Mouse (Mus musculus) CD8-positive naive resting alpha-beta T cell, adult 2 months (primary cell): ENCODE measurements around the gene Hist1h3b.
"Not testable (repeated sequence)": the region's sequence is repeated elsewhere in the genome, so short reads cannot be mapped to it uniquely, and the experiment has no call there.

Experiments
- DNase-seq, 2 experiments: peaks; one replicate each; pipeline ENCODE4 v3.0.0; 2022; ENCODE audit warnings: low read depth in 2 of 2, low spot score in 2 of 2

The Hist1h3b gene

DNA sequence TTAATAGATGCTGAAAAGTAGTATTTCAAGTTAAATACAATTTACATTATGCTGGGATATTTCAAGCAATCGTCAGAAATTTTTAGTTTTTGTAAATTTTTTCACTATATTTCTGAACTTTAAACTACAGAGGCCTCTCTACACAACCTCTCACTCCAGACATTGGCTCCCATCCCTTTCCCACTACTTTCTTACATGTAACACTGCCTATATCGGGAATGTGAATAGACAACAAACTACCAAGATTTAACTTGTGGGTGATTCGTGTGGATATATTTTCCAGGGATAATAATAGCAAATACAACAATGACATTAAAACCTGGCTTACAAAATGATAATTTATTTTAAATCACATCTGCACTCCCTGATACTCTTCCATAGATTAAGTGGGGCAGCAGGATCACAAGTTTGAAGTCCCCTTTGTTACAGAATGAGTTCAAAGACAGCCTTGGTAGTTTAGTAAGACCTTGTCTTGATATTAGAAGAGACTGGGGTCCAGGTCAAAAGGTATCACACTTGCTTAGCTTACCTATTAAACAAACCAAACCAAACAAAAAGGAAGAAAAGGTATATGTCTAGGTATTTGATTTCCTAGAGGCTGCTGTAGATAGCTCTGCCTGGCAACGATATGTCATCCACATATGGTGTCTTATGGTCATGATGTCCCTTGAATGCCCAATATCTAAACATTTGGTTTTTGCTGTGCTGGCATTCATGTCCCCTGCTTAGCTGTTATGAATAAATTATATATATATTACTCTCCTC is 1.4 kb downstream of the Hist1h3b start:
- no peak for DNase-seq

DNA sequence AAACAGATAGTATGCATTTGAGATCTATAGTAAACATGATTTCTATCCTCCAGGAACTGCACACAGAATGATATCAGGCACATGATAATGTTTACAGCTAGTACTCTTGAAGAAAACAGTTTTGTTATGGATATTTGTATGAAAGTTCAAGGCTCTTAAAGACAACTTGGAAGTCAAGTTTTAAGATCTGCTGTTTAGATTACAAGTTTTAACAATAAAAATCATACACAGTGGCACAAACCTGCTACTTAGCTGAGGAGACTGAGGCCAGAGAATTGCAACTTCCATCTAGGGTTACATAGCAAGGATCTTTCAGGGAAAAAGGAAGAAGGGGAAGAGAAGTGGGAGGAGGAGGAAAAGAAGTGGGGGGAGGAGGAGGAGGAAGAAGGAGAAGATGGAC is 2.9 kb downstream of the Hist1h3b start:
- DNase-seq = no peak

DNA sequence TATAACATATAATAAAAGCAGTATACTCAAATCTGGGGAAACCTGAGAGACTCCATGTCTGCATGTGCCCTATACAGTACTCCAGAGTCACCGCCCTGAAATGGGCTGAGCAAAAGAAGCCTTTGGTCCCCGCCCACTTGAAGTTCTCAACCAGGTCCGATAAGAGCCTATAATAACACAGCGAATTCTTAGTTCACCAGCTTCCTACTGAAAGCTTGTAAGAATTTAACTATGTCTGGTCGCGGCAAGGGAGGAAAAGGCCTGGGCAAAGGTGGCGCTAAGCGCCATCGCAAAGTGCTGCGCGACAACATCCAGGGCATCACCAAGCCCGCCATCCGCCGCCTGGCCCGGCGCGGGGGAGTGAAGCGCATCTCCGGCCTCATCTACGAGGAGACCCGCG is 4.7 kb downstream of the Hist1h3b start, which contains the start of gene Hist1h4b:
Gene Hist1h4b (plus strand): TSS at position 224 of the 400 bp plus-strand sequence.
- DNase-seq = peak; percentile 62 to 73

DNA sequence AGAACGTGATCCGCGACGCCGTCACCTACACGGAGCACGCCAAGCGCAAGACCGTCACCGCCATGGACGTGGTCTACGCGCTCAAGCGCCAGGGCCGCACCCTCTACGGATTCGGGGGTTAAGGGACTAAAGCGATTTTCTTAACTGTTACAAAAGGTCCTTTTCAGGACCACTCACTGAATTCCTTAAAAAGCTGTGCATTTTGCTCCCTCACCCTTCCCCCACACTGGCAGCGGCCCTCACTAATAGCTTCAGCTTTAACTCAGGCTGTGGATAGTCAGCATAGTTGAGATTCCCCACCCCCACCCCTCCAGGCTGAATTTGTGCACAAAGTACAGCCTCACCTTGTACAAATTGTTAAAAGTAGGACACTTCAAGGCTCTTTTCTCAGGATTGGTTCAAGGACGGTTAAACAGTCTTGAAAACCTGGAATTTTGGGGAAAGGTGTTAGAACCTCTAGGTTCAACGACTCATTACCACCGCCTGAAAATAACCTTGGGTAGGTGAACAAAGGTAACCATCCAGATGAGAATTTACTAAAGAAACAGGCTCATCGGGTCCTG is 5.2 kb downstream of the Hist1h3b start:
- DNase-seq = no peak

DNA sequence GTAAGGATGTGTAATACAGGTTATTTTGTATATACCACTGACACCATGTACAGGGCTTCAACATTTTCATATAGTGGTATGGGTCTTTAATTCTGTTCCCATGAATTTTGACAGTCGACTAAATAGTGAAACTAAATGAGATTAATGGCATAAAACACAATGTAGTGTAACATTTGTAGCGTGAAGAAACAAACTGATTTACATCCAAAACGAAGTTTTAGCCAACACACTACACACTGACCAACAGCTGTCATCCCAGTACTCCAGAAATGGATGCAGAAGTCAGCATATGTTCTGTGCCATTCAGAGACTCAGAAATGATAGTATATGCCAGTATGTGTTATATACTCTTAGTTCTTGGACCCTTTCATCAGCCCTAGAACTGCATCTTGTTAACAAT is 5.9 kb downstream of the Hist1h3b start:
- no peak for DNase-seq

DNA sequence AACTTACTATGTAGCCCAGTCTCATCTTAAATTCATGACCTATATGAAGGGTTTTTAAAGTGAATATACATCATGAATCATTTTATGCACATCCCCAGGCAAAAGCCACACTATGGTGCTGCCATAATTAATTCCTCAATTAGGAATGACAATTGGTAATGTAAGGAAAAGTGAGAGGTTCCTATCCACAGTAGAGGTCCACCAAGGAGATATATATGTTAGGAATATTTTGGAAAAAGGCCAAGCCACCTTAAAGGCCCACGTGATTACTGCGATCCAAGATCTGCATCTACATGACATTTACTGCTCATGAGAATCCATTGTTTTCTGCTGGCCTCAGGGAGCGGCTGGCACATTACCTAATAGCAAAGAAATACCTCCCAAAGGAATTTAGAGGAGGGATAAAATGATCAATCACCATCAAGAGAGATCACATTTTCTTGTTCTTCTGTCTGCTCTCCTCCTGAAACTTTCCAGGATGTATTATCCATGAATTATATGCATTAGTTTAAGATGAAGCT is 7.2 kb downstream of the Hist1h3b start:
- DNase-seq = no peak

DNA sequence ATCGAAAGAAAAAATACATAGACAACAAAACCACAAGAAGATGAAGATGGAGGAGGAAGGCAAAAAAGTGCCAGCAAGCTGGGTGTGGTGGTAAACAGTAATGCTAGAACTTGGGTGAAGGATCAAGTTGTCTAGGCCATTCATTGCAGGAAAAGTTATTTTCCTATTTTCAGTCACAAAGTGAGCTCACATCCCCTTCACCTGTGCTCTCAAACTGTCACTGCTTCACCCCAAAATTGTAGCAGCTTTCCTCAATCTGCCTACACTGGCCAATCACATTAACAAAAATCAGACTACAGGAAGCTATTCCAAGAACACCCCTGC is 7.8 kb downstream of the Hist1h3b start:
- no peak for DNase-seq

DNA sequence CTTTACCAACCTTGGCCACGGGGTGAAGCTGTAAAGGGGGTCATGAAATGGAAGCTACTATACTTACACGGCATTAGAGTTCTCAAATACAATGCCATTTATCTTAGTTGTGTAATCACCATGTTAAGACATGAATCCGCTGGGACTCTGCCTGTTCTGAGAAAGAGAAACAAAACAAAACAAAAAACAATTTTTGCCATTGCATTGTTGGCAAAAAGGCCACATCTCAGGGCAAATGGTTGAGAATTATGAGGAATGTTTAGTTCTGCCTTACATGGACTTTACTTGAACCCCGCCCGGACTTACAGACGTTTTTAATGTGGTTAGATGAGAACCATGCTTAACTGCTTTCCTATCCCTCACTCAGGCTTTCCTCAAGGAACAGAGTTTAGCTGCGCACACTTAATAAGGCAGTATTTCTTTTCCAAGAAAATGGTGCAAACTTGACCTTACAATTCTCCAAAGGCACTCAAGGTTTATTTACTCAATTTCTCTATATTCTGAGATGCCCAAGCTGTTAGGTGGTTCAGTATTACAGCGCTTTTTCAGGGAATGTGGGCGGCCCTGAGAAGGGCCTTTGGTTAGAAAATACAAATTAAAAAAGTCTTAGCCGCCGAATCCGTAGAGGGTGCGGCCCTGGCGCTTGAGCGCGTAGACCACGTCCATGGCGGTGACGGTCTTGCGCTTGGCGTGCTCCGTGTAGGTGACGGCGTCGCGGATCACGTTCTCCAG is 8.3 kb downstream of the Hist1h3b start:
- peak in 1 of 2 experiments; percentile 36 for DNase-seq

DNA sequence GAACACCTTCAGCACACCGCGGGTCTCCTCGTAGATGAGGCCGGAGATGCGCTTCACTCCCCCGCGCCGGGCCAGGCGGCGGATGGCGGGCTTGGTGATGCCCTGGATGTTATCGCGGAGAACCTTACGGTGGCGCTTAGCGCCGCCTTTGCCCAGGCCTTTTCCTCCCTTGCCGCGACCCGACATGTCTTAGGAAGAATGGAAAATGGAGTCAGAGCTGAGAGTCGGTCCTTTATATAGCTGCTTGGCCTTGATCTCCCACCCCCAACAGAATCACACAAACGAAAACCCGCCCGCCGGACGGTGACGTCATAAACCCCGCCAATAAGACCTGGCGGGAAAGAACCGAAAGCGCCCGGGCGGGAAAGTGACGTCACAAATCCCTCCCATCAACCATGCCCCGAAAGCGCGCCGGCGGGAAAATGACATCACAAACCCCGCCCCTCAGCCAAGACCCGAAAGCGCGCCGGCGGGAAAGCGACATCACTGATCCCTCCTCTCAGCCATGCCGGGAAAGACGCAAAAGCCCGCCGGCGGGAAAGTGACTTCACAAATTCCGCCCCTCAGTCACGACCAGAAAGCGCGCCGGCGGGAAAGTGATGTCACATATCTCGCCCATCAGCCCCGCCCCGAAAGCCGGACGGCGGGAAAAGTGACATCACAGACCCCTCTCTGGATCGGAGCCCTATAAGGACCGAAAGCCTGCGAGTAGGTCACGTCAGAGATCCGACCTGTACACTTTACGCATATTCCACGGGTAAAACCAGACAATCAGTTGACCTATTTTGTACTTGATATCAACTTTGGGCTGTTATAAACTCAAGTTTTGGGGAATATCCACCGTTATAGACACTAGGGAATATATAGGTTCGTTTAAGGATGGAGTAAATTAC is 9.2 kb downstream of the Hist1h3b start, which contains the start of gene Hist1h4a:
Gene Hist1h4a (minus strand): TSS at position 259 of the 893 bp plus-strand sequence.
- DNase-seq = peak; percentile 97 to 99

DNA sequence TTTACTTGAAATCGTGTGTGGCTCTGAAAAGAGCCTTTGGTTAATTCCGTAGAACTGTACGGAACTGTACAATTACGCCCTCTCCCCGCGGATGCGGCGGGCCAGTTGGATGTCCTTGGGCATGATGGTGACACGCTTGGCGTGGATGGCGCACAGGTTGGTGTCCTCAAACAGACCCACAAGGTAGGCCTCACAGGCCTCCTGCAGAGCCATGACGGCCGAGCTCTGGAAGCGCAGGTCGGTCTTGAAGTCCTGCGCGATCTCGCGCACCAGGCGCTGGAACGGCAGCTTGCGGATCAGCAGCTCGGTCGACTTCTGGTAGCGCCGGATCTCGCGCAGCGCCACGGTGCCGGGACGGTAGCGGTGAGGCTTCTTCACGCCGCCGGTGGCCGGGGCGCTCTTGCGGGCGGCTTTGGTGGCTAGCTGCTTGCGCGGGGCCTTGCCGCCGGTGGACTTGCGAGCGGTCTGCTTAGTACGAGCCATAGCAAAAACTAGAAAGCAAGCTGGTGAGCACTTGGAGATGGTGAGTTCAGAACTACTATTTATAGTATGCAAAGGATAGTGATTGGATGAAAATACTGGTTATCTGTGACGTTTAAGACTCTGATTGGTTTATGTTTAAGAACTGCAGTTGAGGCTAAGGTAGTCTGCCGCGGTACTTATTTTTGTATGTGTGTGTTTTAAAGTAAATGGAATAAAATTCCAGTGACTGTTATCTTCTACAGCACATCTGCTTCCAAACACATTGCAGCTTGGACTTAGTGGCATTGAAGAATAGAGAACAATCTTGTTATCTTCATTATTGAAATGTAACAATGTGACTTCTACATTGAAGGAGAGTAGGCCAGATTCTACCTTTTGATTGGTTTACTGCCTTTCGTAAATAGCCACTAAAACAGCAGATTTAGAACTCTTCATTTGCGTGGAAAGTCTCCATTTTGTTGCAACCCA is 10.1 kb downstream of the Hist1h3b start, which contains the start of gene Hist1h3a:
Gene Hist1h3a (minus strand): TSS at position 516 of the 951 bp plus-strand sequence.
- peak; percentile 52 for DNase-seq

DNA sequence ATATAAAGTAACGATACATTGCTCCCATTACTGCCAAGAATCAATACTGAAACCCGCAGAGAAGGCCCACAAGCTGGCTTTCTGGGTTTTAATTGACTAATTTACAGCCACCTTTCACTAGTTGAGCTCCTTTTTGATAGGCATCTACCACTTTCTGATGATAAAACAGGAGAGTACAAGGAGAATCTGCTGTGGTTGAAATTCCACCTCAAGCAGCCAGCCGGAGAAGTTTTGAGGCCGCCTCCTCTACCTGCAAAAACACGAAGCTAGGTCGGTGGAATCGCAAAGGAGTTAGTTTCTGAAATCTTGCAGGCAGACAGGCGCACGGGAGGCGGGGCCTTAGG is 11.1 kb downstream of the Hist1h3b start:
- no peak for DNase-seq

DNA sequence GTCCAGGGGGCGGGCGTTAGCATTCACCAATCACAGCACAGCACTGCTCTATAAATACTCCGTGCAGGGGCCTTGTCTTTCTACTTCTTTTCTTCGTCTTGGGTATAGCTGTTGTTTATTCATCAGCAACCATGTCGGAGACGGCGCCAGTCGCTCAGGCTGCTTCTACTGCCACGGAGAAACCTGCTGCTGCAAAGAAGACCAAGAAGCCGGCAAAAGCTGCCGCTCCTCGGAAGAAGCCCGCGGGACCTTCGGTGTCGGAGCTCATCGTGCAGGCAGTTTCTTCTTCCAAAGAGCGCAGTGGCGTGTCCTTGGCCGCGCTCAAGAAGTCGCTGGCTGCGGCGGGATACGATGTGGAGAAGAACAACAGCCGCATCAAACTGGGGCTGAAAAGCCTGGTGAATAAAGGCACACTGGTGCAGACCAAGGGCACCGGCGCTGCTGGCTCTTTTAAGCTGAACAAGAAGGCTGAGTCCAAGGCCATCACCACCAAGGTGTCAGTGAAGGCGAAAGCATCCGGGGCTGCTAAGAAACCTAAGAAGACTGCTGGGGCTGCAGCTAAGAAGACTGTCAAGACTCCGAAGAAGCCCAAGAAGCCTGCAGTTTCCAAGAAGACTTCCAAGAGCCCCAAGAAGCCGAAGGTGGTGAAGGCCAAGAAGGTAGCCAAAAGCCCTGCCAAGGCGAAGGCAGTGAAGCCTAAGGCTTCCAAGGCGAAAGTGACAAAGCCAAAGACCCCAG is 11.7 kb downstream of the Hist1h3b start, which contains the start of gene Hist1h1a:
Gene Hist1h1a (plus strand): TSS at position 81 of the 738 bp plus-strand sequence.
- peak; percentile 67 to 76 for DNase-seq

DNA sequence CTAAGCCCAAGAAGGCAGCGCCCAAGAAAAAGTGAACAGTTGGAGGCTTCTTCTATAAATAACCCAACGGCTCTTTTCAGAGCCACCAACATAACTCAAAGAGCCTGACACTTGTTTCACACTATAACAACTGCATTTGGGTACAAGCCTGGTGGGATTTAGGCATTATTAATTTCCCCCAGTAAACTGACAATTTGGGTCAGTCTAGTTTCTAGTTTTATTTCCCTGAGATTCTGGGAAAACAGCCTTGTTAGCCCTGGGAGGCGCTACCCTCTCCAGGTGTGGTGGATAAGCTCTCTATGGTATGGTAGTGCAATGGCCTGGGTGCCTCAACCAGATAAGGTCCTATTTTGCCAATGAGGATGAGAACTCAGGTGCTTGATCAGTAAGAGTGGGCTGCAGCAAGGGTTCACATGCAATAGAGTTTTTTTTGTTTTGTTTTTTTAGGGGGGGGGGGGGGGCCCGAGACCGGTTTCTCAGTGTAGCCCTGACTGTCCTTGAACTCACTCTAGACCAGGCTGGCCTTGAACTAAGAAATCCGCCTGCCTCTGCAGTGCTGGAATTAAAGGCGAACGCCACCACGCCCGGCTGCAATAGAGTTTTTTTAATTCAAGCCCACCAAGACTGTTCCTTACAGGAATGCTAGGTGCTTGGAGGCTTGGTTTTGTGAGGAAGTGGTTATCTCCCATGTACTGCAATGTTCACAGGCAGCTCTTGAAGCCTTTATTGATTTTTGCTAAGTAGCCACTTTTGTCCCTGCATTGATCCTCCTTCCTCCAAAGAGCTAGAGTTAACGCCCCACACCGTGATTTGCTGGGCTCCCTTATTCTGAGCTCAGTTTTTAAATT is 12.5 kb downstream of the Hist1h3b start:
- no peak for DNase-seq

DNA sequence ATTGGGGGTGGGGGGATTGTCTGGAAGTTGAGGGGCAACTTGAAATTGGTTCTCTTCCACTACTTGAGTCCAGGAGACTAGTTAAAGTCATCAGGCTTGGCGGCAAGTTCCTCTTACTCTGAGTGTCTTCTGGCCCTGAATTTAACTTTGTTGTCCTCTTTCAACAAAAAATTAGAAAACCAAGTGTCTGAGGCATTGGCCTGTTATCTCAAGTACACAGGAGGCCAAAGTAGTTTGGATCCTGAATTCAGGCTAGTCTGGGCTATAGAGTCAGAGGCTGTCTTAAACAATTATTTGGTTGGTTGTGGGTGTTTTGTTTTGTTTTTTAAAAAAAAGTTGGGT is 13.1 kb downstream of the Hist1h3b start:
- no peak for DNase-seq

DNA sequence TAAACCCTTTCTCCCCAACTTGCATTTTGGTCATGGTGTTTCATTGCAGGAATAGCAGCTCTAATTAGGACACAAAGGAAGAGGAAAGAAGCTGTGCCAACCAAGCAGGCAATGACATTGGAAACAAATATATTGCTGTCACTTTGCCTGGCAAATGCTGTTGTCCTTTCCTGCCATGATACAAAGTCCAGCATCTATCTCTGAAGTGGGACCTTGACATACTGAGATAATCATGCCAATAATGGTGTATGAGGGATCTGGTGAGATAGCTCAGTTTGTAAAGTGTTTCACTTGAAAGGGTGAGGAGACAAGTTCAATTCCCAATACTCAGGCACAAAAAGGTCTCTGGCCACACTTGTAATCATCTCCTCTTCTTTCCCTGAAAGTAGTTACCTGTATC is 14.7 kb downstream of the Hist1h3b start:
- DNase-seq = no peak

DNA sequence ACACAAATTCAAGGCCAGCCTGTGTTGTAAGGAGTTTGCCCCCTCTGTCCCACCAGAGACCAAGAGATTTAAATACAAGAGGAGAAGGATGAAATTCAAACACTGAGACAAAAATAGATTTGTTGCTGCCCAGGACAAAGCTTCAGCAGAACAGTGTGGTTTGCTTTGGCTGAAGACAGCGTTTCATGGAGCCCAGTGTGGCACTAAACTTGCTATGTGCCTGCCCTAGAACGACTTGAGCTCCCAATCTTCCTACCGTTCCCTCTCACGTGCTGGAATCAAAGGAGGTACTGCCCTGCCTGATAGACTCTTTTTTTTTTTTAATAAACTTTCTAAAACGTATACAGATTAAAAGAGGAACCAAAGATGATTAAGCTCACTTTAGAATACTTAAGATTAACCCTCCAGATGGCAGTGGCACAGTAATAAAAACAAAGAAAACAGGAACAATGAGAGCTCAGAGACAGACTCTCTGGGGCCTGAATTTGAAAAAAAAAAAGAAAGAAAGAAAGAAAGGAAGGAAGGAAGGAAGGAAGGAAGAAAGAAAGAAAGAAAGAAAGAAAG is 16.8 kb downstream of the Hist1h3b start:
- no peak for DNase-seq

DNA sequence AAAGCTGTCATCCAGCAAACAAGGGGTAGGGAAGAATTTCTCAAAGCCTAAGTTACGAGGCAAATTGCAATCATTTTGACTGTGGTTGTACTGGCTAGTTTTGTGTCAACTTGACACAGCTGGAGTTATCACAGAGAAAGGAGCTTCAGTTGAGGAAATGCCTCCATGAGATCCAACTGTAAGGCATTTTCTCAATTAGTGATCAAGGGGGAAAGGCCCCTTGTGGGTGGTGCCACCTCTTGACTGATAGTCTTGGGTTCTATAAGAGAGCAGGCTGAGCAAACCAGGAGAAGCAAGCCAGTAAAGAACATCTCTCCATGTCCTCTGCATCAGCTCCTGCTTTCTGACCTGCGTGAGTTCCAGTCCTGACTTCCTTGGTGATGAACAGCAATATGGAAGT is 17.5 kb downstream of the Hist1h3b start, which contains the start of gene Trim38:
Gene Trim38 (plus strand): TSS at position 301 of the 400 bp plus-strand sequence.
- not testable (repeated sequence) for DNase-seq
